Mouse (Mus musculus) liver, adult 10 weeks (tissue): ENCODE measurements around the gene Rnf133. TPM values are rescaled to one million over a fixed set of nuclear protein-coding genes. Genes with fewer than 3 reads are reported as not detected.

Source experiments
- polyA plus RNA-seq: library from polyadenylated mRNA; stranded (reverse); fragments of 350-450 nt; fragmentation: Illumina TruSeq; extraction: RNeasy Lipid Tissue Mini Kit (QIAGEN cat#74804); gene quantifications from one replicate; pipeline ENCODE4 v1.2.3, GENCODE M21; 2014; ENCODE audit warnings: low read depth, low replicate concordance

Gene Rnf133
- not detected for polyA plus RNA-seq

GRCm38 (mm10) chr6:23650205-23650604 lies at the start of gene Rnf133:
Gene Rnf133 (minus strand): TSS chr6:23650305.

GRCm38 (mm10) chr6:23655036-23655435 lies 4.9 kb upstream of the Rnf133 start, which contains the start of gene Rnf148:
Gene Rnf148 (minus strand): TSS chr6:23655136.

Other genes with a start within 250 kb of the Rnf133 start
- gene Rnf148, start 4.8 kb upstream of the Rnf133 start, polyA plus RNA-seq = not detected
- 10.1 TPM for gene Cadps2, start 189.1 kb upstream of the Rnf133 start, polyA plus RNA-seq